12 mouse cellular contexts compared by ENCODE assay signal in the genomic region with DNA sequence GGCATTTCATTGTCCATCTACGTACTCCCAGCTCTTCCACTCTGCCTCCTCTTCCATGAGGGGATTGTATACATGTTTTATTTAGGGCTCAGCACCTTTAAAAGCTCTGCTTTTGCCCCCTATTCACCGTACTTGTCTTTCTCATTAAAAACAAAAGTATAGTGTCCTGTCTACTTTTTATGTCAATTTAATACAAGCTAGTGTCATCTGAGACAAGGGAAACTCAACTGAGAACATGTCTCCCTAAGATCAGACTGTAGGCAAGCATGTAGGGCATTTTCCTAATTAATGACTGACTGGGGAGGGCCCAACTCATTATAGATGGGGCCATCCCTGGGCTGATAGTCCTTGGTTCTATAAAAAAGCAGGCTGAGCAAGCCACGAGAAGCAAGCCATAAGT.
"Had no signal": no experiment of that assay in that cellular context is flagged by ENCODE, and none has a peak within 500 bp of the region (broad histone marks: within the 10 kb centered on the region; RNA-seq: fewer than 3 reads in every experiment).

No protein-coding gene starts in this region.

- DNase-seq: retina, postnatal 1 day; right cerebral cortex, adult 18-20 months; right cerebral cortex, postnatal 14 days; right cerebral cortex, postnatal 25 days; right cerebral cortex, postnatal 4 days; spleen, adult 18-20 months; thymus, adult 18-20 months; thymus, adult 2 months; thymus, postnatal 14 days; thymus, postnatal 25 days; thymus, postnatal 36 days; thymus, postnatal 4 days had no signal
